Mouse (Mus musculus) hindbrain, embryonic 11.5 days (tissue): ENCODE measurements around the gene Sdf2l1. TPM values are rescaled to one million over a fixed set of nuclear protein-coding genes. Genes with fewer than 3 reads are reported as not detected.

Source experiments
- ATAC-seq: fragments of 200-750 bp; cut with Nextera tagmentation; 2 replicates; pipeline ENCODE4 v1.8.0; 2017; ENCODE audit warnings: mild to moderate bottlenecking, moderate TSS enrichment, moderate library complexity; ENCODE audit not compliant: low FRiP score
- DNase-seq: peaks from one replicate; pipeline ENCODE4 v3.0.0-alpha.2; 2015; ENCODE audit warnings: low spot score
- H3K27ac ChIP-seq: fragments of 300-500 bp; sonication (generic); 2 replicates; pipeline ENCODE4 v1.5.1; 2014; ENCODE audit warnings: mild to moderate bottlenecking, low read depth, low read length
- H3K27me3 ChIP-seq: fragments of 300-500 bp; sonication (generic); 2 replicates; pipeline ENCODE4 v1.6.1; 2014; ENCODE audit warnings: mild to moderate bottlenecking, low read length, moderate library complexity, mixed read lengths; ENCODE audit not compliant: control insufficient read depth, insufficient read depth
- H3K36me3 ChIP-seq: fragments of 300-500 bp; sonication (generic); 2 replicates; pipeline ENCODE4 v1.6.1; 2014; ENCODE audit warnings: mild to moderate bottlenecking, low read length, moderate library complexity, mixed read lengths; ENCODE audit not compliant: control insufficient read depth, insufficient read depth
- H3K4me1 ChIP-seq: fragments of 300-500 bp; sonication (generic); replicated peaks from 2 replicates; pipeline ENCODE4 v1.6.1; 2014; ENCODE audit warnings: low read length, mixed read lengths; ENCODE audit not compliant: control insufficient read depth, insufficient read depth
- H3K4me2 ChIP-seq: fragments of 300-500 bp; sonication (generic); replicated peaks from 2 replicates; pipeline ENCODE4 v1.6.1; 2014; ENCODE audit warnings: mild to moderate bottlenecking, low read depth, low read length
- H3K4me3 ChIP-seq: fragments of 300-500 bp; sonication (generic); 2 replicates; pipeline ENCODE4 v1.5.1; 2014; ENCODE audit warnings: low read depth, low read length
- H3K9ac ChIP-seq: fragments of 300-500 bp; sonication (generic); 2 replicates; pipeline ENCODE4 v1.6.1; 2014; ENCODE audit warnings: low read depth, low read length
- H3K9me3 ChIP-seq: fragments of 300-500 bp; sonication (generic); 2 replicates; pipeline ENCODE4 v1.6.1; 2016; ENCODE audit warnings: low read length; ENCODE audit not compliant: control insufficient read depth
- WGBS: fragments of 180-500 bp; shearing (Covaris S2); extraction: QIAGEN DNeasy Blood & Tissue Kit; methylation state at CpG from one replicate; pipeline ENCODE4 v1.1.7; 2014; 5-methylcytosine and 5-hydroxymethylcytosine counted together
- polyA plus RNA-seq: library from polyadenylated mRNA; unstranded; fragments of >200 nt; fragmentation: Nextera tagmentation; extraction: Ambion mirVana; gene quantifications from 2 replicates; pipeline ENCODE4 v1.2.1, GENCODE M21; 2014

The Sdf2l1 gene
- polyA plus RNA-seq, 1 experiment from 2014 or later, result 70.9 TPM

DNA sequence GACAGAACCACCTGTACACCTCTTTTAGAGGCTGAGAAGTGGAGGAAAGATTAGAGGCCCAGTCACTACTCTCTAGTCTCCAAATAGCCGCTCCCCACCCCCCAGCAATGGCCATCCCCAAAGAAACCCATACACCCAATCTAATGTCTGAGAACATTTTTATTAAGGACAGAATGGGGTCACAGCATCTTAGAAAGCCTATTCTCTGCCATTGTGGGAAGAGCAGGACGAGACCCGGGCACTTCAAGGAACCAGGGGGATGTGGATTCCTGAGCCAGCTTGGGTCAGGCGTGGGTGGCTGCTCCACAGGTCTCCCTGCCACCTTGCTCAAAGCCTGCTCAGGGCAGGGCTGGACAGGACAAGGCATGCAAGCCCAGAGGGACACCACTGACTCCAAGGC is 19.7 kb upstream of the Sdf2l1 start:
- H3K27ac ChIP-seq, result no peak overlapping the region
- peaks cover 12% of the 10 kb centered on the region for H3K27me3 ChIP-seq
- H3K4me3 ChIP-seq, result no peak overlapping the region
- H3K9ac ChIP-seq, result no peak overlapping the region
- DNase-seq, result no peak
- 0 out of 2 replicates have a peak, but pooled peaks cover 3% of the 10 kb centered on the region for H3K4me1 ChIP-seq
- no peaks in the 10 kb centered on the region for H3K9me3 ChIP-seq
- WGBS, result 92% methylated on average over 4 of the region's 4 CpGs
- no peak overlapping the region for H3K4me2 ChIP-seq
- ATAC-seq, result no peak
- no peaks in the 10 kb centered on the region for H3K36me3 ChIP-seq

GRCm38 (mm10) chr16:17150520-17151258 is 18.5 kb upstream of the Sdf2l1 start:
- ATAC-seq, result no peak
- no peaks in the 10 kb centered on the region for H3K36me3 ChIP-seq
- no peak for DNase-seq
- no peak overlapping the region for H3K4me2 ChIP-seq
- peaks cover 12% of the 10 kb centered on the region for H3K27me3 ChIP-seq
- H3K9ac ChIP-seq, result no peak overlapping the region
- WGBS, result 87% methylated on average over 7 of the region's 7 CpGs
- H3K9me3 ChIP-seq, result no peaks in the 10 kb centered on the region
- H3K4me1 ChIP-seq, result 0 out of 2 replicates have a peak, but pooled peaks cover 3% of the 10 kb centered on the region
- no peak overlapping the region for H3K4me3 ChIP-seq
- no peak overlapping the region for H3K27ac ChIP-seq

- Histone ChIP-seq H3K9ac (no peak overlapping the region), H3K4me1 (0 out of 2 replicates have a peak, but pooled peaks cover 3% of the 10 kb centered on the region), H3K4me2 (peak overlapping the region; percentile 80), H3K36me3 (no peaks in the 10 kb centered on the region), H3K27me3 (peaks cover 12% of the 10 kb centered on the region), H3K9me3 (no peaks in the 10 kb centered on the region), H3K27ac (no peak overlapping the region), H3K4me3 (peak overlapping the region; percentile 36)
- 6% methylated on average over 16 of the region's 16 CpGs for WGBS
- ATAC-seq, result peak; percentile 25; the same call in 1 of the 2 replicates
- peak; percentile 67 for DNase-seq
Measured at GRCm38 (mm10) chr16:17148084-17148483, 15.9 kb upstream of the Sdf2l1 start.

DNA sequence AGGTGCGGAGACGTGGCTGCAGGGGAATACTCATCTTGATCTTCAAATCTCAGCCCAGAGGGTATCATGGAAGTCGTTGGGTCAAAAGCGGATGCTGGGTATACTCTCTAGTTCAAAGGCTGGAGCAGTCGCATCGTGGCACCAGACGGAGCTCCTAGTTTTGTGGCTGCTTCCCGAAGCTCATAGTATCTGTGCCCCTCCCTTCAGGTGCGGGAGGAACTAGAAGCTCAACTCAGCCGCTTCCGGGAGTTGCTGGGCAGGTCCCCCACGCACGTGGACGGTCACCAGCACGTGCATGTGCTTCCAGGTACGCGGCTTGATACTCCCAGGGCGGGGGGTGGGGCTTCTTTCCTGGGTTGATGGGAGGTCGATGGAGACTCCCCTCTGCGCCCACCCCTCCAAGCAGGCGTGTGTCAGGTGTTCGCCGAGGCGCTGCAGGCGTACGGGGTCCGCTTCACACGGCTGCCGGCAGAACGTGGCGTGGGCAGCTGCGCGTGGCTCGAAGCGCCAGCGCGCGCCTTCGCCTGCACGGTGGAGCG is 15.3 kb upstream of the Sdf2l1 start:
- Histone ChIP-seq H3K36me3 (no peaks in the 10 kb centered on the region), H3K27ac (no peak overlapping the region), H3K27me3 (peaks cover 12% of the 10 kb centered on the region), H3K4me3 (peak overlapping the region; percentile 36), H3K9ac (peak overlapping the region; percentile 28), H3K4me2 (peak overlapping the region; percentile 80), H3K9me3 (no peaks in the 10 kb centered on the region), H3K4me1 (0 out of 2 replicates have a peak, but pooled peaks cover 3% of the 10 kb centered on the region)
- 1% methylated on average over 41 of the region's 41 CpGs for WGBS
- ATAC-seq (peak; percentile 31; the same call in 1 of the 2 replicates), DNase-seq (peak; percentile 43)

DNA sequence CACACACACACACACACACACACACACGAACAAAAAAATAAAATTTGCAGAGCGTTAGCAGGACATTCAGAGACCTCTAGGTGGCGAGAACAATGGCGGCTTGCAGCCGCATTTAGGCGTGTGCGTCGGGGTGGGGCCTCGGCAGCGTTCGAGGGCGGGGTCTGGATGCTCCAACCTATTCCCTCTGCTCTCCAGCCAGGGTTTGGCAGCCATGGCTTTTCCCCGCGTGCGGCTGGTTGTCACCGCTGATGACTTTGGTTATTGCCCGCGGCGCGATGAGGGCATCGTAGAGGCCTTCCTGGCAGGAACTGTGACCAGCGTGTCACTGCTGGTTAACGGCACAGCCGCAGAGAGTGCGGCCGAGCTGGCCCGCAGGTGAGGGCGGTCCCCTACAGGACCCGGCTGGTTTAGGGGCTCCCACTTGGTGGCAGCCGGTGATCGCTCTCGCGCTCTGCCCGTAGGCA is 14.6 kb upstream of the Sdf2l1 start, which contains the start of gene Ccdc116:
TSS of gene Ccdc116 (minus strand) at position 458 of the 464 bp plus-strand sequence.
- H3K27me3 ChIP-seq, result peaks cover 12% of the 10 kb centered on the region
- no peaks in the 10 kb centered on the region for H3K36me3 ChIP-seq
- H3K27ac ChIP-seq, result no peak within 1 kb of the TSS
- DNase-seq (peak; percentile 90), ATAC-seq (peak; percentile 87)
- WGBS, result under 1% methylated on average over 34 of the region's 34 CpGs
- H3K9ac ChIP-seq, result peak within 1 kb of the TSS; percentile 28
- no peaks in the 10 kb centered on the region for H3K9me3 ChIP-seq
- H3K4me3 ChIP-seq, result peak within 1 kb of the TSS; percentile 36
- H3K4me1 ChIP-seq, result 0 out of 2 replicates have a peak, but pooled peaks cover 3% of the 10 kb centered on the region
- peak within 1 kb of the TSS; percentile 80 for H3K4me2 ChIP-seq

DNA sequence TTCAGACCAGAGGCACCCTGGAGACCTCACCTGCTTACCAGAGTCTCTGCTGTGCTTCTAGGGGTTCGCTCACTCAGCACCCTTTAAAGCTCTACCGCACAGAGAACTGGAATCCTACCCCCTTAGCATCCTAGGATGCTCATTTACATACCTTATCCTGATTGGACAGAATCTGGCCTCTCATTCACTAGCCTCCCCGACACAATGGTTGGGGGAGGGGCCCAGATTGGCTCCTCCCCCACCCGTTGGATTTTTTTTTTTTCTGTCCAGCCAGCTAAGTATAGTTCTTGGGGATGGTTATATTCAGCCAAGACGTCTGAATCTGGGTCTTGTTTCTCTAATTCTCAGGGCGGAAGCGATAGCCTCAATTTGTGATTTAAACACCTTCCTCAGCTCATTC is 12.2 kb upstream of the Sdf2l1 start, which contains the start of gene Ydjc:
TSS of gene Ydjc (plus strand) at position 283 of the 400 bp plus-strand sequence.
- DNase-seq (peak; percentile 49), ATAC-seq (no peak)
- WGBS, result 12% methylated on average over 7 of the region's 7 CpGs
- Histone ChIP-seq H3K4me1 (0 out of 2 replicates have a peak, but pooled peaks cover 3% of the 10 kb centered on the region), H3K9ac (no peak within 1 kb of the TSS), H3K27me3 (peaks cover 12% of the 10 kb centered on the region), H3K27ac (no peak within 1 kb of the TSS), H3K9me3 (no peaks in the 10 kb centered on the region), H3K36me3 (no peaks in the 10 kb centered on the region), H3K4me3 (no peak within 1 kb of the TSS), H3K4me2 (no peak within 1 kb of the TSS)

- no peaks in the 10 kb centered on the region for H3K9me3 ChIP-seq
- ATAC-seq (no peak), DNase-seq (no peak)
- WGBS, result 83% methylated on average over 15 of the region's 15 CpGs
- H3K4me1 ChIP-seq, result no peaks in the 10 kb centered on the region
- H3K4me2 ChIP-seq, result no peak overlapping the region
- no peak overlapping the region for H3K4me3 ChIP-seq
- H3K27me3 ChIP-seq, result no peaks in the 10 kb centered on the region
- no peak overlapping the region for H3K9ac ChIP-seq
- no peaks in the 10 kb centered on the region for H3K36me3 ChIP-seq
- H3K27ac ChIP-seq, result no peak overlapping the region
Measured at GRCm38 (mm10) chr16:17137355-17137754, 5.2 kb upstream of the Sdf2l1 start.

- H3K9me3 ChIP-seq, result no peaks in the 10 kb centered on the region
- DNase-seq (peak; percentile 36), ATAC-seq (0 out of 2 replicates have a peak, but pooled peaks have one; percentile 31)
Measured at GRCm38 (mm10) chr16:17132906-17133200, 670 bp upstream of the Sdf2l1 start.

More at GRCm38 (mm10) chr16:17132906-17133200, 670 bp upstream of the Sdf2l1 start:
- Histone ChIP-seq H3K27ac (no peak overlapping the region), H3K4me2 (peak overlapping the region; percentile 98), H3K4me1 (peaks cover 10% of the 10 kb centered on the region; the same call in 1 of the 2 replicates), H3K9ac (peak overlapping the region; percentile 60), H3K4me3 (peak overlapping the region; percentile 78), H3K36me3 (no peaks in the 10 kb centered on the region), H3K27me3 (no peaks in the 10 kb centered on the region)
- 38% methylated on average over 7 of the region's 7 CpGs for WGBS
